Mouse (Mus musculus) adrenal gland (tissue): ENCODE measurements at regions not wholly inside any gene's neighbourhood (a gene's known extent, or its start where the extent isn't known, plus 50 kb on each side); places are given as distances from the start of the nearest gene placed in this dataset.
"Not testable (repeated sequence)": the region's sequence is repeated elsewhere in the genome, so short reads cannot be mapped to it uniquely, and the experiment has no call there.

Source experiments
- intact Hi-C: fragments of 180-260 bp; cut with DNase I; formaldehyde crosslinking; loops from one replicate; pipeline ENCODE4 v1.15.1; 2025

DNA sequence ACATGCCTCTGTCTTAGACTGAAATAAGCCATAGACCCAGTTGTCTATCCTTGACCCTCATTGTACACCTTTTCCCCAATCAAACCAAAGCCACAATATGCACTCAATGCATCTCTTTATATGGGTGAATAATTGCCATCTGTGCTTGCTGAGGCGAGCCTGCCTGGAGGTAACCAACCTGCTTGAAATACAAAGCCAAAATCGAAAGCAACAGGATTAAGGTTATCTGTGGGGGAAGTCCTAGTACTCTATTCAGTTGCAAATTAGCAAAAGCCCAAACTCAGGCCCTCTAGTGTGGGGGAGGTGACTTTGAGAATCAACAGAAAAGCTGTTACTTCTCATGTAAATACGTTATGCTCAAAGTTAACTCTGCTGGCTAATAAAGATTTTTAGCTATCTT is 246.2 kb upstream of the Fundc1 start:
- intact Hi-C loops = no loop called here

DNA sequence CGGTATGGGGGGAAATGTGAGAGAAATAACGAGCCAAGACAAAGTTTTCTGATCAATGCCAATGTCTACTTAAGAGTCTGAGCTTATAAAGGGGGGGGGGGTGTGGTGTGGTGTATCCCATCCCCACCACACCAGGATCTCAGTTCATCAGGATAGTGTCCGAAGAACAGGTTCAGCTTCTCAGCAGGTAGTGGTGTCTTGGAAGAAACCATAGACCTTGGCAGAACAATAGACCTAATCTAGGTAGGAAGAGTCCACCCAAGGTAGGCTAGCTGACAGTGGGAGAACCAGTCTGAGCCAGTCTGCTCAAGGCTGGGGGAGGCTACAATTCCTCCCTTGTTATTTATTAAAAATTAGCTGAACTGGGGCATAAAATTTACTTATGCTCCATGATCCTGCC is 245.5 kb upstream of the Fundc1 start:
- intact Hi-C loops = no loop called here

GRCm38 (mm10) chrX:17788048-17788447 is 215.9 kb upstream of the Fundc1 start:
- intact Hi-C loops = not testable (repeated sequence)

DNA sequence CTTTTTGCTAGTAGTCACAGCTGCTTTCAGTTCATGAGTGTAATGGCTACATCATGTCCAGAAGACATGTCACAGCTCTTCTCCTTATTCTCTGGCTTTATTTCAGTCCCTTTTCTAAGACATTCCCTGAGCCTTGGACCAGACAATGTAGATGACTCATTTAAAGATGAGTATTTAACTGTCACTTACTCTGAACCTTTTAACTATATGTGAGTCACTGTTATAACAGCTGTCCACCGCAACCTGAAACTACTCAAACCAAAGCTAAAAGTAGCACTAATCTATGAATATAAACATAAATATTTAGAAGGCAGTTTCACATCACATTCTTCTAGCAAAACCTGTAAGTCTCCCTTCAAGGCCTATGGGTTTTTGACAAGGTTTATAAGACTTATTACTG is 203.8 kb upstream of the Fundc1 start:
- intact Hi-C loops = no loop called here

- intact Hi-C loops = no loop called here
These were observed 180.7 kb upstream of the Fundc1 start for GRCm38 (mm10) chrX:17752823-17753222.

- intact Hi-C loops = no loop called here
These were observed 179.3 kb upstream of the Fundc1 start for GRCm38 (mm10) chrX:17751466-17751865.

DNA sequence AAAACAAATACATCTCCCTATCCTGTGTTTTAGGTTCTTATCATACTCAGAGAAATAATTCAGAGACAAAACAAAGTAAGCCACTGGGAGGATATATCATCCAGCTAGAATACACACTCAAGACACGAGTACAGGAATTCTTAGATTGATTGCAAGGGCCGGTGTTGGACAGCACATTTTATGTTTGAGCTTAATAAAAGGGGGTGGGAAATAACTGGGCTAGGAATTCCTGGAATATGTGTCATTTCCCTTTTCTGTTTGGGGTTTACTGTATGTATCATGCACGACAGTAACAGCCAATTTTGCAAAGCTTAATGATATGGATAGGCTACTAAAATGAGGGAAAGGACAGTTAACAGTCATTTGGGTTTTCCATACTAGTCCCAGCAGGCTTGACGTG is 158.1 kb upstream of the Fundc1 start:
- intact Hi-C loops = loop anchor here (10.0 kb wide), 1 partner anchor 155 kb away; the partner anchor contains the start of gene Fundc1

DNA sequence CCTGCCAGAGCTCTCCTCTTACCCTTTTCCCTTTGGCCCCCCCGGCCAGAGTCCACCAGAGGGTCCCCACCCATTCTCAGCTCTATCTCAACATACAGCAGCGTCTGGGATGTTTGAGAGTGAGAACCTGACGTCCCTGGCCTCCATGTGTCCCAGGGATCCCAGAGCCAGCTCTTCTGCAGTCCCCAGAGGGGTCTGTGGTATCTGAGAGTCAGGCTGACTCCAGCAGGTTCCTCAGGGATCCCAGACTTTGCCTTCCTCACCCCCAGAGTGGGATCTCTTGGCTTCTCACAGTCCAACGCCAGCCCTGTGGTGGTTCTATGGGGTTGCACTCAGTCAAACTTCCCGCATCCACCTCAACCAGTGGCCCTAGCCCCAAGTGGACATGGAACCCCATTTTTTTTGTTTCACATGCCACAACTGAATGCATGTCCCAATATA is 153.7 kb upstream of the Fundc1 start:
- intact Hi-C loops = no loop called here

DNA sequence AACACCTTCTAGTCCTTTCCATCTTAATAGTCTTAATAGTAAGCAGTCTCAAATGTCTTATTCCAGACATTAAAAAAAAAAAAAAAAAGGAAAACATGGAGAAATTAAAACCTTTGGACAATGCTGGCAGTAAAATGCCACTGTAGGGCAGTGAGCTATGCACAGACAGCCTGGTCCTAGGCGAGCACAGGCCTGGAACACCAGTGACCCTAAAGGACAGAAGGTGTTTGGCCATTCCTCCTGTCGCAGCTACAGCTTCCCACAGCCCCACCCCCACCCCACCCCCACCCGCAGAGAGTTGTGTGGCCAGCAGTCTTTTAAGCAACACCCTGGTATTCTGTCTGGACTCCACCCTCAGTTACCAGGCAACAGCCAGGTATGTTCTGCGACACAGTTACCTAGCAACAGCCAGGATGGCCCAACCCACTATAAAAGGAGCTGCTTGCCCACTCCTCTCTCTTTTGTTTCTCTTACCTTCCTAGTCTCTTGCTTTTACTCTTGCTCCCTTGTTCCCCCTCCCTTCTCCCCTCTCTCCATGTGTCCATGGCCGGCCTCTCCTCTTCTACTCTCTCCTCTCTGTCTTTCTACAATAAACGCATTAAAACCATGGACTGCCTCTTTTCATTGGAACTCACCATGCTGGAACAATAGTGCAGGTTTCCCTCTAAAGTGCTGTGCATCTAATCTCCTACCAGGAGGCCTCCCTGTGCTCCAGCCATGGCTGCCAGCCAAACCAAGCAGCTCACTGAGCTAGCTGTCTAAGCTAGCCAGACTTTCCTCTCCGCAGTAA is 153.1 kb upstream of the Fundc1 start:
- intact Hi-C loops = no loop called here

- intact Hi-C loops = no loop called here
These were observed 152.3 kb upstream of the Fundc1 start for GRCm38 (mm10) chrX:17724398-17724797.

DNA sequence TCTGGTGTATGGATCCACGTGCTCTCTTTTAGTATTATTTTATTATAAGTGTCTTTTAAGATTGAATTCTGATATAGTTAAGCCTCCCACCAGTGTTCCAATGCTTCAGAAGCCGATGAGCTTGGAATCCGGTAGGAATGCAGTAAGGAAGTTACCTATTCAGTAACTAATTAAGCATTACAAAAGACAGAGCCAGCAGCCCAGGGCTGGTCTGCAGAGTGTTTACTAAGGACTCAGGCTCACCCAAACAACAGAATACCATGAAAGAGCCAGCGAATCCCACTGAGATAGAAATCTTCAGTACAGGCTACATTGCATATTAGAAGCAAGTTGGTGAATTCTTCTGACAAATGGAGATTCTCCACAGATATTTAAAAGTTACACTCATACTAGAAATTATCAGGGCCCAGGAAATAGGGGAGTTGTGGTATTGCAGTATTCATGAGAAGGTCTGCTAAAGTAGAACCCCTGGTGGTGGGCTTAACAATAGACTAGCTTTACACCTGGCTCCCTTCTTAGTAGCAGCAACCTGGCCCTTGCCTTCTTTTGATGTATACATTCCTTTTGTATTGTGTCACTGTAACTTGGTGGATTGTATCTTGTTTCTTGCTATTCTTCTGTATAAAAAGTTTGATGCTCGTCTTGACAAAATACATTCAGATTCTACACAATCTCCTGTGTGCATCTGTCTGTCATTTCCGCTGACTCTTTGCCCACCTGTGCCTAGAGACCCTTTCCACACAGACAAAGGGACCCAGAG is 149.9 kb upstream of the Fundc1 start:
- intact Hi-C loops = not testable (repeated sequence)

DNA sequence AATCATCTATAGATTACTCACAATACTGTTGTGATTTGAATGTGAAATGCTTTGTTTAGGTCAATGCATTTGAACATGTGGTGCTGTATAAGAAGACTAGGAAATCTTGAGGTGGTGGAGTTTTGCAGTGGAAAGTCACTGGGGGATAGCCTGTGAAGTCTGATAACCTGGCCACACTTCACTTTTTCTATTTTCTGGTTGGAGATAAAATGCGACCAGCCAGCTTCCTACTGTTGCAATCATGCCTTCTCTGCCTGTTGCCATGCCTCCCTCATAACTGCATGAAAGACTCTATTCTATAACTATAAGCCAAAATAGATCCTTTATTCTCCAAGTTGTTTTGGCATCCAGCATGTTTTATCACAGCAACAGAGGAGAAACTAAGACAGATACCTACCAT is 142.4 kb upstream of the Fundc1 start:
- intact Hi-C loops = no loop called here

DNA sequence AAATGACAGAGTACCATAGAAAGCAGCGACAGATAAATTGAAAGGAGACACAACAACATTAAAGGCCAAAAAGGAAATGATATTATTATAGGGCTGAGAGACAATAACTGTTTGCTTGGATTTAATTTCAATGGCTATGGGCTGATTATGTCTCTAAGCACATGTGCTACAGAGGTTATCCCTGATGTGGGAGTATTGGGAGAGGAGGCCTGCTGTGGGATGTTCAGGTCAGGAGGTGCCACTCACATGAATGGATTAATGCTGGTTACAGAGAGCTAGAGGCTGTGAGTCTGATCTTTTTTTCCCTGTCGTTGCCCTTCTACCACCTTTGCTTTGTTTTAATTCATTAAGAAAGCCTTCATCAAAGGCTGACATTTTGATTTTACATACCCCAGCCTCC is 140.8 kb upstream of the Fundc1 start:
- intact Hi-C loops = no loop called here

- intact Hi-C loops = no loop called here
These were observed 140.3 kb upstream of the Fundc1 start for GRCm38 (mm10) chrX:17712475-17712874.
